Mouse (Mus musculus) forebrain, embryonic 14.5 days (tissue): ENCODE measurements around the gene Nrbf2. TPM values are rescaled to one million over a fixed set of nuclear protein-coding genes. Genes with fewer than 3 reads are reported as not detected.

Source experiments
- ATAC-seq: fragments of 200-750 bp; cut with Nextera tagmentation; 2 replicates; pipeline ENCODE4 v1.8.0; 2017; ENCODE audit warnings: mild to moderate bottlenecking, moderate library complexity
- DNase-seq: peaks from one replicate; pipeline ENCODE4 v3.0.0-alpha.2; 2015; ENCODE audit warnings: low spot score
- H3K27ac ChIP-seq: fragments of 300-500 bp; sonication (generic); 2 replicates; pipeline ENCODE4 v1.5.1; 2014; ENCODE audit warnings: low read depth, mild to moderate bottlenecking, control low read depth, low read length, moderate library complexity
- H3K27me3 ChIP-seq: fragments of 300-500 bp; sonication (generic); replicated peaks from 2 replicates; pipeline ENCODE4 v1.6.1; 2014; ENCODE audit warnings: low read length, control low read depth, mixed read lengths; ENCODE audit not compliant: control insufficient read depth, insufficient read depth
- H3K36me3 ChIP-seq: fragments of 300-500 bp; sonication (generic); 2 replicates; pipeline ENCODE4 v1.6.1; 2014; ENCODE audit warnings: low read length, control low read depth; ENCODE audit not compliant: control insufficient read depth, insufficient read depth
- H3K4me1 ChIP-seq: fragments of 300-500 bp; sonication (generic); 2 replicates; pipeline ENCODE4 v1.6.1; 2014; ENCODE audit warnings: antibody characterized with exemption, low read length, control low read depth; ENCODE audit not compliant: control insufficient read depth, insufficient read depth
- H3K4me2 ChIP-seq: fragments of 300-500 bp; sonication (generic); 2 replicates; pipeline ENCODE4 v1.6.1; 2014; ENCODE audit warnings: mild to moderate bottlenecking, control low read depth, low read length
- H3K4me3 ChIP-seq: fragments of 300-500 bp; sonication (generic); 2 replicates; pipeline ENCODE4 v1.5.1; 2014; ENCODE audit warnings: low read depth, low read length, control low read depth
- H3K9ac ChIP-seq: fragments of 300-500 bp; sonication (generic); 2 replicates; pipeline ENCODE4 v1.6.1; 2014; ENCODE audit warnings: mild to moderate bottlenecking, low read length, control low read depth, moderate library complexity
- H3K9me3 ChIP-seq: fragments of 300-500 bp; sonication (generic); replicated peaks from 2 replicates; pipeline ENCODE4 v1.6.1; 2016; ENCODE audit warnings: low read length, control low read depth, mixed read lengths; ENCODE audit not compliant: control insufficient read depth
- WGBS: fragments of 180-500 bp; shearing (Covaris S2); extraction: QIAGEN DNeasy Blood & Tissue Kit; methylation state at CpG from one replicate; pipeline ENCODE4 v1.1.7; 2014; 5-methylcytosine and 5-hydroxymethylcytosine counted together
- polyA plus RNA-seq: library from polyadenylated mRNA; unstranded; fragments of >200 nt; fragmentation: Nextera tagmentation; extraction: Ambion mirVana; gene quantifications from 2 replicates; pipeline ENCODE4 v1.2.1, GENCODE M21; 2014

The Nrbf2 gene
- polyA plus RNA-seq: 41.7 and 48.5 TPM in 2 replicates

- Histone ChIP-seq H3K9ac (peak within 1 kb of the TSS; percentile 73), H3K4me1 (peaks cover 10% of the 10 kb centered on the region; the same call in 1 of the 2 replicates), H3K4me3 (peak within 1 kb of the TSS; percentile 66), H3K4me2 (peak within 1 kb of the TSS; percentile 75), H3K9me3 (no peaks in the 10 kb centered on the region), H3K27ac (peak within 1 kb of the TSS; percentile 28; the same call in 1 of the 2 replicates), H3K36me3 (no peaks in the 10 kb centered on the region), H3K27me3 (no peaks in the 10 kb centered on the region)
- WGBS: 4% methylated on average over 43 of the region's 52 CpGs
- peak; percentile 96 for DNase-seq
- peak; percentile 95 for ATAC-seq
Measured at GRCm38 (mm10) chr10:67285176-67285814, at the start of gene Nrbf2. Gene Nrbf2 (minus strand): TSS chr10:67285305.

- no peak overlapping the region for H3K9ac ChIP-seq
- no peaks in the 10 kb centered on the region for H3K36me3 ChIP-seq
- WGBS: 83% methylated on average over 2 of the region's 2 CpGs
- H3K4me3 ChIP-seq: no peak overlapping the region
- H3K4me2 ChIP-seq: no peak overlapping the region
- DNase-seq (no peak), ATAC-seq (no peak)
- H3K27ac ChIP-seq: no peak overlapping the region
- no peaks in the 10 kb centered on the region for H3K27me3 ChIP-seq
- no peaks in the 10 kb centered on the region for H3K9me3 ChIP-seq
- H3K4me1 ChIP-seq: no peaks in the 10 kb centered on the region
Measured at GRCm38 (mm10) chr10:67330580-67330979, 45.5 kb upstream of the Nrbf2 start.

GRCm38 (mm10) chr10:67329661-67330060, 44.6 kb upstream of the Nrbf2 start:
- no peak for ATAC-seq
- H3K4me2 ChIP-seq: no peak overlapping the region
- 22% methylated on average over 11 of the region's 11 CpGs for WGBS

GRCm38 (mm10) chr10:67328208-67328607, 43.1 kb upstream of the Nrbf2 start:
- Histone ChIP-seq H3K9me3 (no peaks in the 10 kb centered on the region), H3K4me1 (no peaks in the 10 kb centered on the region), H3K4me3 (no peak overlapping the region), H3K36me3 (no peaks in the 10 kb centered on the region), H3K27ac (no peak overlapping the region), H3K4me2 (no peak overlapping the region), H3K9ac (no peak overlapping the region), H3K27me3 (no peaks in the 10 kb centered on the region)
- WGBS: 86% methylated on average over 5 of the region's 5 CpGs
- peak; percentile 32; the same call in 1 of the 2 replicates for ATAC-seq
- DNase-seq: no peak

More at GRCm38 (mm10) chr10:67329661-67330060, 44.6 kb upstream of the Nrbf2 start:
- no peaks in the 10 kb centered on the region for H3K36me3 ChIP-seq
- no peak overlapping the region for H3K27ac ChIP-seq
- no peak overlapping the region for H3K4me3 ChIP-seq
- no peak for DNase-seq
- no peaks in the 10 kb centered on the region for H3K9me3 ChIP-seq
- H3K27me3 ChIP-seq: no peaks in the 10 kb centered on the region
- no peaks in the 10 kb centered on the region for H3K4me1 ChIP-seq
- no peak overlapping the region for H3K9ac ChIP-seq

GRCm38 (mm10) chr10:67324036-67324435, 38.9 kb upstream of the Nrbf2 start:
- 73% methylated on average over 1 of the region's 1 CpGs for WGBS
- H3K4me1 ChIP-seq: peaks cover 3% of the 10 kb centered on the region; the same call in 1 of the 2 replicates

GRCm38 (mm10) chr10:67321396-67321795, 36.3 kb upstream of the Nrbf2 start:
- H3K27ac ChIP-seq: no peak overlapping the region
- no peak overlapping the region for H3K9ac ChIP-seq
- no peak overlapping the region for H3K4me2 ChIP-seq
- no peaks in the 10 kb centered on the region for H3K36me3 ChIP-seq
- WGBS: 85% methylated on average over 2 of the region's 2 CpGs
- no peak for DNase-seq
- peaks cover 7% of the 10 kb centered on the region; the same call in 1 of the 2 replicates for H3K27me3 ChIP-seq
- H3K9me3 ChIP-seq: no peaks in the 10 kb centered on the region
- ATAC-seq: no peak
- no peak overlapping the region for H3K4me3 ChIP-seq
- H3K4me1 ChIP-seq: peaks cover 3% of the 10 kb centered on the region; the same call in 1 of the 2 replicates

More at GRCm38 (mm10) chr10:67324036-67324435, 38.9 kb upstream of the Nrbf2 start:
- no peak for DNase-seq
- H3K9ac ChIP-seq: no peak overlapping the region
- H3K4me3 ChIP-seq: no peak overlapping the region
- ATAC-seq: no peak
- no peaks in the 10 kb centered on the region for H3K9me3 ChIP-seq
- no peak overlapping the region for H3K27ac ChIP-seq
- no peaks in the 10 kb centered on the region for H3K36me3 ChIP-seq
- no peak overlapping the region for H3K4me2 ChIP-seq
- H3K27me3 ChIP-seq: peaks cover 7% of the 10 kb centered on the region; the same call in 1 of the 2 replicates

GRCm38 (mm10) chr10:67320207-67320859, 35.2 kb upstream of the Nrbf2 start:
- 11% methylated on average over 17 of the region's 17 CpGs for WGBS
- peak; percentile 39 for DNase-seq
- ATAC-seq: no peak

GRCm38 (mm10) chr10:67319016-67319725, 34.1 kb upstream of the Nrbf2 start:
- DNase-seq (no peak), ATAC-seq (no peak)
- no peak overlapping the region for H3K27ac ChIP-seq
- WGBS: 70% methylated on average over 13 of the region's 13 CpGs
- H3K4me2 ChIP-seq: no peak overlapping the region
- H3K4me1 ChIP-seq: peaks cover 3% of the 10 kb centered on the region; the same call in 1 of the 2 replicates
- no peaks in the 10 kb centered on the region for H3K36me3 ChIP-seq
- no peaks in the 10 kb centered on the region for H3K9me3 ChIP-seq
- peaks cover 7% of the 10 kb centered on the region; the same call in 1 of the 2 replicates for H3K27me3 ChIP-seq
- H3K9ac ChIP-seq: no peak overlapping the region
- no peak overlapping the region for H3K4me3 ChIP-seq

More at GRCm38 (mm10) chr10:67320207-67320859, 35.2 kb upstream of the Nrbf2 start:
- peaks cover 7% of the 10 kb centered on the region; the same call in 1 of the 2 replicates for H3K27me3 ChIP-seq
- H3K4me2 ChIP-seq: peak overlapping the region; percentile 39
- no peaks in the 10 kb centered on the region for H3K9me3 ChIP-seq
- H3K4me1 ChIP-seq: peaks cover 3% of the 10 kb centered on the region; the same call in 1 of the 2 replicates
- H3K36me3 ChIP-seq: no peaks in the 10 kb centered on the region
- H3K27ac ChIP-seq: no peak overlapping the region
- peak overlapping the region; percentile 8; the same call in 1 of the 2 replicates for H3K4me3 ChIP-seq
- H3K9ac ChIP-seq: peak overlapping the region; percentile 48; the same call in 1 of the 2 replicates
